Comparison of ENCODE assay signal across 8 mouse cellular contexts in genomic region chr19:7182273-7182949, GRCm38 (mm10). TPM values are rescaled to one million over a fixed set of nuclear protein-coding genes. Genes with fewer than 3 reads are reported as not detected.
DNase-seq lines count a peak whose midpoint lies in the region; ATAC-seq and TF ChIP-seq lines count a peak whose summit lies in the region.

No protein-coding gene starts in this region.

- H3K4me1 ChIP-seq in heart, embryonic 14.5 days (ENCODE audit: control insufficient read depth in 2 of 2, insufficient read depth in 2 of 2, low read length in 2 of 2) = peaks cover 10 to 24% of the 10 kb centered on the region in 2 experiments
- H3K4me1 ChIP-seq in kidney, postnatal 0 days (replicated peaks; ENCODE audit: insufficient read depth, low read length) = peaks cover 34% of the 10 kb centered on the region
- 0 out of 2 replicates have a peak, but pooled peaks cover 3% of the 10 kb centered on the region for H3K4me1 ChIP-seq in liver, embryonic 11.5 days (replicated peaks; ENCODE audit: control insufficient read depth, insufficient read depth, low read length)
- peaks cover 77% of the 10 kb centered on the region for H3K4me1 ChIP-seq in neural tube, embryonic 13.5 days (replicated peaks)

- 3% methylated on average over 23 of the region's 23 CpGs for WGBS in heart, embryonic 14.5 days
- WGBS in kidney, postnatal 0 days = 9% methylated on average over 23 of the region's 23 CpGs
- 11% methylated on average over 23 of the region's 23 CpGs for WGBS in liver, embryonic 11.5 days
- WGBS in neural tube, embryonic 13.5 days = 3% methylated on average over 23 of the region's 23 CpGs

- no peaks in the 10 kb centered on the region for H3K36me3 ChIP-seq in heart, embryonic 14.5 days (ENCODE audit: control insufficient read depth, insufficient read depth, low read length)
- H3K36me3 ChIP-seq in kidney, postnatal 0 days (ENCODE audit: insufficient read depth, low read length) = no peaks in the 10 kb centered on the region
- no peaks in the 10 kb centered on the region for H3K36me3 ChIP-seq in liver, embryonic 11.5 days (ENCODE audit: control insufficient read depth, insufficient read depth, low read length)
- no peaks in the 10 kb centered on the region for H3K36me3 ChIP-seq in neural tube, embryonic 13.5 days

- peak overlapping the region in 1 of 2 experiments; percentile 3; a peak in 1 of 4 replicates for H3K27ac ChIP-seq in heart, embryonic 14.5 days (replicated peaks in 1 of 2; ENCODE audit: control insufficient read depth in 1 of 2, insufficient read depth in 1 of 2, low read depth in 2 of 2, low read length in 2 of 2)
- peak overlapping the region; percentile 78 for H3K27ac ChIP-seq in kidney, postnatal 0 days
- H3K27ac ChIP-seq in liver, embryonic 11.5 days (ENCODE audit: low read depth, low read length) = no peak overlapping the region
- H3K27ac ChIP-seq in neural tube, embryonic 13.5 days (replicated peaks) = 0 out of 2 replicates have a peak overlapping the region, but pooled peaks have one; percentile 23

- H3K4me2 ChIP-seq in heart, embryonic 14.5 days (ENCODE audit: low read length) = peak overlapping the region; percentile 58
- peak overlapping the region; percentile 41 for H3K4me2 ChIP-seq in kidney, postnatal 0 days (ENCODE audit: low read length)
- H3K4me2 ChIP-seq in liver, embryonic 11.5 days = peak overlapping the region; percentile 10; the same call in 1 of the 2 replicates
- H3K4me2 ChIP-seq in neural tube, embryonic 13.5 days = peak overlapping the region; percentile 24

- ATAC-seq in heart, embryonic 14.5 days (ENCODE audit: insufficient number of reproducible peaks, insufficient read depth, low FRiP score, low read depth) = peak; percentile 37
- peak; percentile 60 for ATAC-seq in kidney, postnatal 0 days (replicated peaks; ENCODE audit: low FRiP score, low read depth)
- ATAC-seq in liver, embryonic 11.5 days (replicated peaks; ENCODE audit: low FRiP score) = no peak; the same call in 1 of the 2 replicates
- peak; percentile 81 for ATAC-seq in neural tube, embryonic 13.5 days (ENCODE audit: low read depth)

- peak; percentile 71 to 90 for DNase-seq in adrenal gland, adult (ENCODE audit: inconsistent age in 2 of 2, low spot score in 1 of 2)
- no peak for DNase-seq in adrenal gland, postnatal 4 days (ENCODE audit: low spot score in 2 of 2)
- DNase-seq in cerebellum, postnatal 25 days = peak; percentile 78 to 86
- peak; percentile 63 for DNase-seq in kidney, postnatal 0 days (ENCODE audit: low spot score)
- DNase-seq in liver, embryonic 11.5 days (ENCODE audit: low spot score) = no peak
- peak; percentile 61 for DNase-seq in urinary bladder, adult 2 months (ENCODE audit: low spot score)

- peak overlapping the region; percentile 54 for H3K9ac ChIP-seq in heart, embryonic 14.5 days (ENCODE audit: low read length)
- H3K9ac ChIP-seq in kidney, postnatal 0 days (ENCODE audit: low read depth, low read length) = 0 out of 2 replicates have a peak overlapping the region, but pooled peaks have one; percentile 23
- H3K9ac ChIP-seq in liver, embryonic 11.5 days (ENCODE audit: low read depth, low read length) = no peak overlapping the region
- H3K9ac ChIP-seq in neural tube, embryonic 13.5 days = no peak overlapping the region

- no peaks in the 10 kb centered on the region for H3K9me3 ChIP-seq in heart, embryonic 14.5 days (ENCODE audit: control insufficient read depth, low read length)
- H3K9me3 ChIP-seq in kidney, postnatal 0 days (replicated peaks; ENCODE audit: low read length) = no peaks in the 10 kb centered on the region
- H3K9me3 ChIP-seq in liver, embryonic 11.5 days (ENCODE audit: control insufficient read depth, low read length) = no peaks in the 10 kb centered on the region
- H3K9me3 ChIP-seq in neural tube, embryonic 13.5 days = no peaks in the 10 kb centered on the region

- peak overlapping the region; percentile 14 to 17 for H3K4me3 ChIP-seq in heart, embryonic 14.5 days (ENCODE audit: control insufficient read depth in 1 of 2, insufficient read depth in 1 of 2, low read depth in 1 of 2, low read length in 2 of 2)
- H3K4me3 ChIP-seq in kidney, postnatal 0 days (replicated peaks; ENCODE audit: low read depth, low read length) = no peak overlapping the region
- no peak overlapping the region for H3K4me3 ChIP-seq in liver, embryonic 11.5 days (ENCODE audit: low read depth, low read length)
- no peak overlapping the region for H3K4me3 ChIP-seq in neural tube, embryonic 13.5 days

- no peak for TF ChIP-seq CTCF in kidney, postnatal 0 days (IDR thresholded peaks at IDR 0.05; ENCODE audit: low read depth)

- peaks cover 36% of the 10 kb centered on the region for H3K27me3 ChIP-seq in heart, embryonic 14.5 days (ENCODE audit: control insufficient read depth, insufficient read depth, low read length)
- no peaks in the 10 kb centered on the region for H3K27me3 ChIP-seq in kidney, postnatal 0 days (ENCODE audit: insufficient read depth, low read length)
- peaks cover 70% of the 10 kb centered on the region for H3K27me3 ChIP-seq in liver, embryonic 11.5 days (replicated peaks; ENCODE audit: control insufficient read depth, insufficient read depth, low read length)
- H3K27me3 ChIP-seq in neural tube, embryonic 13.5 days = peaks cover 77% of the 10 kb centered on the region

RNA-seq across cellular contexts. Expression of gene Otub1, which starts 23.7 kb away (rescaled TPM):
- 100 to 1,000 TPM; 133 to 135 TPM for total RNA-seq in adrenal gland, postnatal 4 days (2021)
- 151 and 153 TPM in 2 replicates for polyA plus RNA-seq in heart, embryonic 14.5 days (2014; fragmentation: Nextera tagmentation; extraction: Ambion mirVana)
- polyA plus RNA-seq in kidney, postnatal 0 days (2015; fragmentation: Nextera tagmentation; extraction: Ambion mirVana) = 197 and 209 TPM in 2 replicates
- 139 and 140 TPM in 2 replicates for polyA plus RNA-seq in liver, embryonic 11.5 days (2014; fragmentation: Nextera tagmentation; extraction: Ambion mirVana)
- polyA plus RNA-seq in neural tube, embryonic 13.5 days (2015; fragmentation: Nextera tagmentation; extraction: Ambion mirVana) = 227 and 243 TPM in 2 replicates
- 91.0 and 97.6 TPM in 2 replicates for polyA plus RNA-seq in urinary bladder, adult 2 months (2012; rRNA removed)

RNA-seq across cellular contexts. Expression of gene Cox8a, which starts 35.0 kb away (rescaled TPM):
- total RNA-seq in adrenal gland, postnatal 4 days (2021) = 100 to 1,000 TPM; 687 to 720 TPM
- 2,457 and 2,575 TPM in 2 replicates for polyA plus RNA-seq in heart, embryonic 14.5 days (2014; fragmentation: Nextera tagmentation; extraction: Ambion mirVana)
- polyA plus RNA-seq in kidney, postnatal 0 days (2015; fragmentation: Nextera tagmentation; extraction: Ambion mirVana) = 2,325 and 2,471 TPM in 2 replicates
- 1,017 and 1,108 TPM in 2 replicates for polyA plus RNA-seq in liver, embryonic 11.5 days (2014; fragmentation: Nextera tagmentation; extraction: Ambion mirVana)
- polyA plus RNA-seq in neural tube, embryonic 13.5 days (2015; fragmentation: Nextera tagmentation; extraction: Ambion mirVana) = 918 and 1,011 TPM in 2 replicates
- polyA plus RNA-seq in urinary bladder, adult 2 months (2012; rRNA removed) = 508 and 528 TPM in 2 replicates

RNA-seq across cellular contexts. Expression of gene Naa40, which starts 58.6 kb away (rescaled TPM):
- total RNA-seq in adrenal gland, postnatal 4 days (2021) = 10 to 100 TPM; 47.1 to 48.3 TPM
- 55.9 and 58.5 TPM in 2 replicates for polyA plus RNA-seq in heart, embryonic 14.5 days (2014; fragmentation: Nextera tagmentation; extraction: Ambion mirVana)
- polyA plus RNA-seq in kidney, postnatal 0 days (2015; fragmentation: Nextera tagmentation; extraction: Ambion mirVana) = 47.3 and 55.8 TPM in 2 replicates
- polyA plus RNA-seq in liver, embryonic 11.5 days (2014; fragmentation: Nextera tagmentation; extraction: Ambion mirVana) = 70.7 and 76.0 TPM in 2 replicates
- polyA plus RNA-seq in neural tube, embryonic 13.5 days (2015; fragmentation: Nextera tagmentation; extraction: Ambion mirVana) = 58.1 TPM in 2 replicates
- 25.7 and 27.6 TPM in 2 replicates for polyA plus RNA-seq in urinary bladder, adult 2 months (2012; rRNA removed)

Comparison
In these comparisons a context has a peak if more than half of its experiments do, and no peak if none do; other contexts are left out.
1. DNase-seq: peak in adrenal gland, adult (2 of 2), cerebellum, postnatal 25 days (2 of 2), kidney, postnatal 0 days (single experiment) and urinary bladder, adult 2 months (single experiment); none in adrenal gland, postnatal 4 days (0 of 2) and liver, embryonic 11.5 days (single experiment).
2. H3K4me3 ChIP-seq: peak in heart, embryonic 14.5 days (2 of 2); none in kidney, postnatal 0 days (single experiment), liver, embryonic 11.5 days (single experiment) and neural tube, embryonic 13.5 days (single experiment).
3. H3K9ac ChIP-seq: peak in heart, embryonic 14.5 days (single experiment) and kidney, postnatal 0 days (single experiment); none in liver, embryonic 11.5 days (single experiment) and neural tube, embryonic 13.5 days (single experiment).
4. Peak in every context shown above with its lines, with median percentiles within 50 percentile points of each other: H3K4me2 ChIP-seq.